Mouse (Mus musculus) liver, embryonic 11.5 days (tissue): ENCODE results near the gene Zmym1. TPM values are rescaled to one million over a fixed set of nuclear protein-coding genes. Genes with fewer than 3 reads are reported as not detected.
A peak's percentile ranks its signal among the peaks of the same experiment; 100 is the strongest.
"Not testable (repeated sequence)": the region's sequence is repeated elsewhere in the genome, so short reads cannot be mapped to it uniquely, and the experiment has no call there.

Experiments
- ATAC-seq: fragments of 200-750 bp; cut with Nextera tagmentation; replicated peaks from 2 replicates; pipeline ENCODE4 v1.8.0; 2017; ENCODE audit warnings: moderate number of reproducible peaks, mild to moderate bottlenecking, moderate TSS enrichment, moderate library complexity; ENCODE audit not compliant: low FRiP score
- DNase-seq: peaks from one replicate; pipeline ENCODE4 v3.0.0-alpha.2; 2017; ENCODE audit warnings: low spot score
- H3K27ac ChIP-seq: fragments of 300-500 bp; sonication (generic); 2 replicates; pipeline ENCODE4 v1.5.1; 2014; ENCODE audit warnings: mild to moderate bottlenecking, low read depth, low read length, control low read depth
- H3K27me3 ChIP-seq: fragments of 300-500 bp; sonication (generic); replicated peaks from 2 replicates; pipeline ENCODE4 v1.6.1; 2014; ENCODE audit warnings: low read length, mixed read lengths; ENCODE audit not compliant: control insufficient read depth, insufficient read depth
- H3K36me3 ChIP-seq: fragments of 300-500 bp; sonication (generic); 2 replicates; pipeline ENCODE4 v1.6.1; 2014; ENCODE audit warnings: mild to moderate bottlenecking, low read length, moderate library complexity, mixed read lengths; ENCODE audit not compliant: control insufficient read depth, insufficient read depth
- H3K4me1 ChIP-seq: fragments of 300-500 bp; sonication (generic); replicated peaks from 2 replicates; pipeline ENCODE4 v1.6.1; 2014; ENCODE audit warnings: low read length, mixed read lengths; ENCODE audit not compliant: control insufficient read depth, insufficient read depth
- H3K4me2 ChIP-seq: fragments of 300-500 bp; sonication (generic); 2 replicates; pipeline ENCODE4 v1.6.1; 2014; ENCODE audit warnings: mild to moderate bottlenecking, control low read depth, moderate library complexity
- H3K4me3 ChIP-seq: fragments of 300-500 bp; sonication (generic); 2 replicates; pipeline ENCODE4 v1.5.1; 2014; ENCODE audit warnings: low read depth, low read length, control low read depth
- H3K9ac ChIP-seq: fragments of 300-500 bp; sonication (generic); 2 replicates; pipeline ENCODE4 v1.6.1; 2014; ENCODE audit warnings: low read depth, low read length, control low read depth
- H3K9me3 ChIP-seq: fragments of 300-500 bp; sonication (generic); 2 replicates; pipeline ENCODE4 v1.6.1; 2016; ENCODE audit warnings: low read length, inconsistent platforms, mixed read lengths; ENCODE audit not compliant: control insufficient read depth
- WGBS: fragments of 180-500 bp; shearing (Covaris S2); extraction: QIAGEN DNeasy Blood & Tissue Kit; methylation state at CpG from one replicate; pipeline ENCODE4 v1.1.7; 2014; 5-methylcytosine and 5-hydroxymethylcytosine counted together
- polyA plus RNA-seq: library from polyadenylated mRNA; unstranded; fragments of >200 nt; fragmentation: Nextera tagmentation; extraction: Ambion mirVana; gene quantifications from 2 replicates; pipeline ENCODE4 v1.2.1, GENCODE M21; 2014

The Zmym1 gene
- 22.5 and 23.8 TPM in 2 replicates for polyA plus RNA-seq

GRCm38 (mm10) chr4:127060585-127061290 lies at the start of gene Zmym1:
TSS of gene Zmym1 (minus strand) at chr4:127061152.
- H3K4me2 ChIP-seq = peak within 1 kb of the TSS; percentile 73
- peak within 1 kb of the TSS; percentile 92 for H3K9ac ChIP-seq
- no peaks in the 10 kb centered on the region for H3K9me3 ChIP-seq
- no peaks in the 10 kb centered on the region for H3K27me3 ChIP-seq
- peak within 1 kb of the TSS; percentile 89 for H3K4me3 ChIP-seq
- WGBS = 1% methylated on average over 38 of the region's 38 CpGs
- DNase-seq (peak; percentile 93), ATAC-seq (peak; percentile 95)
- H3K27ac ChIP-seq = peak within 1 kb of the TSS; percentile 8; the same call in 1 of the 2 replicates
- H3K36me3 ChIP-seq = peaks cover 10% of the 10 kb centered on the region
- H3K4me1 ChIP-seq = no peaks in the 10 kb centered on the region; the same call in none of the 2 replicates

- DNase-seq (no peak), ATAC-seq (no peak)
- Histone ChIP-seq H3K9me3 (no peaks in the 10 kb centered on the region), H3K4me2 (no peak overlapping the region), H3K36me3 (0 out of 2 replicates have a peak, but pooled peaks cover 4% of the 10 kb centered on the region), H3K4me3 (no peak overlapping the region), H3K9ac (no peak overlapping the region), H3K27ac (no peak overlapping the region), H3K4me1 (no peaks in the 10 kb centered on the region), H3K27me3 (no peaks in the 10 kb centered on the region)
- 70% methylated on average over 4 of the region's 4 CpGs for WGBS
These were observed 49.6 kb upstream of the Zmym1 start for GRCm38 (mm10) chr4:127110570-127110969.

GRCm38 (mm10) chr4:127107566-127107965 lies 46.6 kb upstream of the Zmym1 start:
- Histone ChIP-seq H3K9ac (no peak overlapping the region), H3K4me1 (no peaks in the 10 kb centered on the region), H3K27ac (no peak overlapping the region), H3K4me2 (no peak overlapping the region), H3K27me3 (no peaks in the 10 kb centered on the region), H3K4me3 (no peak overlapping the region), H3K9me3 (no peaks in the 10 kb centered on the region), H3K36me3 (0 out of 2 replicates have a peak, but pooled peaks cover 4% of the 10 kb centered on the region)
- WGBS = 84% methylated on average over 4 of the region's 4 CpGs
- DNase-seq (no peak), ATAC-seq (no peak)

- H3K27ac ChIP-seq, DNase-seq, H3K9ac ChIP-seq, H3K27me3 ChIP-seq, H3K4me2 ChIP-seq, ATAC-seq, H3K4me3 ChIP-seq, H3K36me3 ChIP-seq, H3K4me1 ChIP-seq, H3K9me3 ChIP-seq: not testable (repeated sequence)
- WGBS = 82% methylated on average over 1 of the region's 2 CpGs
These were observed 38.6 kb upstream of the Zmym1 start for GRCm38 (mm10) chr4:127099552-127099951.

- ATAC-seq (no peak), DNase-seq (no peak)
- 80% methylated on average over 4 of the region's 4 CpGs for WGBS
- no peak overlapping the region for H3K27ac ChIP-seq
- peaks cover 2% of the 10 kb centered on the region; the same call in 1 of the 2 replicates for H3K36me3 ChIP-seq
- H3K4me2 ChIP-seq = no peak overlapping the region
- H3K27me3 ChIP-seq = no peaks in the 10 kb centered on the region
- no peaks in the 10 kb centered on the region for H3K9me3 ChIP-seq
- no peaks in the 10 kb centered on the region for H3K4me1 ChIP-seq
- no peak overlapping the region for H3K4me3 ChIP-seq
- no peak overlapping the region for H3K9ac ChIP-seq
These were observed 34.1 kb upstream of the Zmym1 start for GRCm38 (mm10) chr4:127095090-127095489.

GRCm38 (mm10) chr4:127091188-127091587 lies 30.2 kb upstream of the Zmym1 start:
- 92% methylated on average over 1 of the region's 1 CpGs for WGBS

GRCm38 (mm10) chr4:127085761-127086160 lies 24.8 kb upstream of the Zmym1 start:
- no peak overlapping the region for H3K9ac ChIP-seq
- no peaks in the 10 kb centered on the region for H3K4me1 ChIP-seq
- H3K4me2 ChIP-seq = no peak overlapping the region
- no peak overlapping the region for H3K4me3 ChIP-seq
- H3K9me3 ChIP-seq = no peaks in the 10 kb centered on the region
- H3K36me3 ChIP-seq = peaks cover 3% of the 10 kb centered on the region; the same call in 1 of the 2 replicates
- no peak overlapping the region for H3K27ac ChIP-seq
- WGBS = 80% methylated on average over 1 of the region's 1 CpGs
- H3K27me3 ChIP-seq = no peaks in the 10 kb centered on the region
- DNase-seq (no peak), ATAC-seq (no peak)

More at GRCm38 (mm10) chr4:127091188-127091587, 30.2 kb upstream of the Zmym1 start:
- DNase-seq (no peak), ATAC-seq (no peak)
- H3K9ac ChIP-seq = no peak overlapping the region
- no peaks in the 10 kb centered on the region for H3K4me1 ChIP-seq
- no peak overlapping the region for H3K4me3 ChIP-seq
- no peaks in the 10 kb centered on the region for H3K9me3 ChIP-seq
- no peaks in the 10 kb centered on the region for H3K27me3 ChIP-seq
- no peak overlapping the region for H3K4me2 ChIP-seq
- H3K36me3 ChIP-seq = peaks cover 5% of the 10 kb centered on the region; the same call in 1 of the 2 replicates
- no peak overlapping the region for H3K27ac ChIP-seq

- no peak for ATAC-seq
These were observed 22.2 kb upstream of the Zmym1 start for GRCm38 (mm10) chr4:127083131-127083530.

GRCm38 (mm10) chr4:127080806-127081205 lies 19.9 kb upstream of the Zmym1 start:
- 0 out of 2 replicates have a peak, but pooled peaks cover 4% of the 10 kb centered on the region for H3K4me1 ChIP-seq
- WGBS = 36% methylated on average over 1 of the region's 1 CpGs
- DNase-seq (no peak), ATAC-seq (no peak)
- no peaks in the 10 kb centered on the region for H3K27me3 ChIP-seq
- no peaks in the 10 kb centered on the region for H3K36me3 ChIP-seq
- no peak overlapping the region for H3K4me2 ChIP-seq
- no peaks in the 10 kb centered on the region for H3K9me3 ChIP-seq
- H3K9ac ChIP-seq = no peak overlapping the region
- no peak overlapping the region for H3K27ac ChIP-seq
- H3K4me3 ChIP-seq = no peak overlapping the region

More at GRCm38 (mm10) chr4:127083131-127083530, 22.2 kb upstream of the Zmym1 start:
- Histone ChIP-seq H3K4me3 (no peak overlapping the region), H3K27ac (no peak overlapping the region), H3K9ac (no peak overlapping the region), H3K9me3 (no peaks in the 10 kb centered on the region), H3K4me1 (0 out of 2 replicates have a peak, but pooled peaks cover under 1% of the 10 kb centered on the region), H3K27me3 (no peaks in the 10 kb centered on the region), H3K36me3 (peaks cover under 1% of the 10 kb centered on the region; the same call in 1 of the 2 replicates), H3K4me2 (no peak overlapping the region)
- 82% methylated on average over 2 of the region's 2 CpGs for WGBS
- DNase-seq = no peak
